Mouse (Mus musculus): ENCODE data around the gene Dennd1a.

GRCm38 (mm10) chr2:38184977-38185376 is 102.2 kb downstream of the Dennd1a start:
- TF ChIP-seq CTCF (conservative IDR thresholded peaks at IDR 0.05; ENCODE audit: low read length) (no peak), NANOG (IDR thresholded peaks at IDR 0.05; ENCODE audit: borderline replicate concordance, low read length) (no peak)
